23 mouse cellular contexts compared by ENCODE assay signal in genomic region chr11:32285031-32285775, GRCm38 (mm10). TPM values are rescaled to one million over a fixed set of nuclear protein-coding genes. Genes with fewer than 3 reads are reported as not detected.
DNase-seq lines count a peak whose midpoint lies in the region; ATAC-seq and TF ChIP-seq lines count a peak whose summit lies in the region.
"Had no signal": no experiment of that assay in that cellular context is flagged by ENCODE, and none has a peak within 500 bp of the region (broad histone marks: within the 10 kb centered on the region; RNA-seq: fewer than 3 reads in every experiment).

No protein-coding gene starts in this region.

- 65% methylated on average over 7 of the region's 7 CpGs for WGBS in heart, embryonic 10.5 days
- WGBS in stomach, embryonic 14.5 days, result 72% methylated on average over 7 of the region's 7 CpGs
- 81% methylated on average over 7 of the region's 7 CpGs for WGBS in stomach, postnatal 0 days
- 58% methylated on average over 7 of the region's 7 CpGs for WGBS in liver, postnatal 0 days (ENCODE audit: insufficient replicate concordance)

- H3K9me3 ChIP-seq in heart, embryonic 10.5 days, result no peaks in the 10 kb centered on the region
- no peaks in the 10 kb centered on the region for H3K9me3 ChIP-seq in stomach, embryonic 14.5 days (ENCODE audit: control insufficient read depth, low read depth, low read length)
- H3K9me3 ChIP-seq in stomach, postnatal 0 days (ENCODE audit: control insufficient read depth, low read length), result no peaks in the 10 kb centered on the region
- no peaks in the 10 kb centered on the region for H3K9me3 ChIP-seq in liver, postnatal 0 days (ENCODE audit: low read length)
- H3K9me3 ChIP-seq: forebrain, embryonic 15.5 days; hindbrain, embryonic 15.5 days; neural tube, embryonic 13.5 days had no signal

- TF ChIP-seq CTCF in stomach, postnatal 0 days (IDR thresholded peaks at IDR 0.05; ENCODE audit: low read depth), result no peak
- TF ChIP-seq CTCF in liver, postnatal 0 days (IDR thresholded peaks at IDR 0.05; ENCODE audit: low read depth), result no peak

- ATAC-seq in stomach, embryonic 14.5 days (ENCODE audit: insufficient number of reproducible peaks, insufficient read depth, low FRiP score, low read depth), result peak; percentile 59; the same call in 1 of the 2 replicates
- no peak for ATAC-seq in stomach, postnatal 0 days (ENCODE audit: low FRiP score, low TSS enrichment)
- ATAC-seq in liver, postnatal 0 days, result peak; percentile 56

- H3K4me1 ChIP-seq in heart, embryonic 10.5 days, result no peaks in the 10 kb centered on the region
- no peaks in the 10 kb centered on the region for H3K4me1 ChIP-seq in stomach, embryonic 14.5 days (ENCODE audit: control insufficient read depth, insufficient read depth, low read length)
- no peaks in the 10 kb centered on the region for H3K4me1 ChIP-seq in stomach, postnatal 0 days (replicated peaks; ENCODE audit: control insufficient read depth, insufficient read depth)
- H3K4me1 ChIP-seq in liver, postnatal 0 days (ENCODE audit: insufficient read depth), result peaks cover 15% of the 10 kb centered on the region
- H3K4me1 ChIP-seq: forebrain, embryonic 15.5 days; hindbrain, embryonic 15.5 days; neural tube, embryonic 13.5 days had no signal

- H3K9ac ChIP-seq in stomach, embryonic 14.5 days (replicated peaks; ENCODE audit: low read depth, low read length), result no peak overlapping the region
- H3K9ac ChIP-seq in stomach, postnatal 0 days (ENCODE audit: low read length), result no peak overlapping the region
- peak overlapping the region; percentile 50 for H3K9ac ChIP-seq in liver, postnatal 0 days (replicated peaks)
- H3K9ac ChIP-seq: forebrain, embryonic 15.5 days; hindbrain, embryonic 15.5 days; neural tube, embryonic 13.5 days had no signal

- DNase-seq in heart, embryonic 10.5 days (ENCODE audit: low spot score), result peak; percentile 68
- DNase-seq in heart, adult 8-10 months (ENCODE audit: low spot score), result no peak
- DNase-seq in stomach, postnatal 0 days (ENCODE audit: low spot score), result no peak
- peak; percentile 52 for DNase-seq in liver, postnatal 0 days
- no peak for DNase-seq in layer of hippocampus, postnatal 25 days (ENCODE audit: extremely low spot score in 1 of 2, low spot score in 1 of 2)
- DNase-seq in yolk sac, embryonic 10.5 days (ENCODE audit: low spot score), result no peak
- no peak for DNase-seq in lung, postnatal 36 days
- DNase-seq: adrenal gland, postnatal 14 days; cerebellum, adult 9-11 months; kidney, adult 8-10 months; right cerebral cortex, postnatal 4 days; thymus, adult 18-20 months had no signal

- peaks cover 47% of the 10 kb centered on the region for H3K27me3 ChIP-seq in heart, embryonic 10.5 days (ENCODE audit: insufficient read depth, poor library complexity, severe bottlenecking)
- no peaks in the 10 kb centered on the region for H3K27me3 ChIP-seq in stomach, embryonic 14.5 days (ENCODE audit: control insufficient read depth, insufficient read depth, low read length)
- no peaks in the 10 kb centered on the region for H3K27me3 ChIP-seq in stomach, postnatal 0 days (ENCODE audit: control insufficient read depth, insufficient read depth, low read length)
- 0 out of 2 replicates have a peak, but pooled peaks cover 3% of the 10 kb centered on the region for H3K27me3 ChIP-seq in liver, postnatal 0 days (ENCODE audit: insufficient read depth, low read length)
- H3K27me3 ChIP-seq: forebrain, embryonic 15.5 days had no signal

- no peak overlapping the region for H3K4me2 ChIP-seq in stomach, embryonic 14.5 days (replicated peaks; ENCODE audit: low read depth, low read length)
- H3K4me2 ChIP-seq in stomach, postnatal 0 days (replicated peaks; ENCODE audit: low read depth), result no peak overlapping the region
- peak overlapping the region; percentile 13; the same call in 1 of the 2 replicates for H3K4me2 ChIP-seq in liver, postnatal 0 days (ENCODE audit: low read depth, low read length)
- H3K4me2 ChIP-seq: forebrain, embryonic 15.5 days; hindbrain, embryonic 15.5 days; neural tube, embryonic 13.5 days had no signal

- no peak for TF ChIP-seq EP300 in stomach, postnatal 0 days (optimal IDR thresholded peaks at IDR 0.05)
- TF ChIP-seq EP300 in liver, postnatal 0 days (IDR thresholded peaks at IDR 0.05; ENCODE audit: low read depth), result peak; percentile 31

- no peak overlapping the region for H3K27ac ChIP-seq in heart, embryonic 10.5 days
- H3K27ac ChIP-seq in stomach, embryonic 14.5 days (ENCODE audit: low read length), result no peak overlapping the region
- no peak overlapping the region for H3K27ac ChIP-seq in stomach, postnatal 0 days (replicated peaks)
- H3K27ac ChIP-seq in liver, postnatal 0 days (ENCODE audit: low read depth), result peak overlapping the region; percentile 85
- H3K27ac ChIP-seq: forebrain, embryonic 15.5 days; hindbrain, embryonic 15.5 days; neural tube, embryonic 13.5 days had no signal

- H3K36me3 ChIP-seq in heart, embryonic 10.5 days, result no peaks in the 10 kb centered on the region
- H3K36me3 ChIP-seq in stomach, embryonic 14.5 days (ENCODE audit: control insufficient read depth, insufficient read depth, low read length), result no peaks in the 10 kb centered on the region
- H3K36me3 ChIP-seq in stomach, postnatal 0 days (ENCODE audit: control insufficient read depth, insufficient read depth, low read length), result no peaks in the 10 kb centered on the region
- H3K36me3 ChIP-seq in liver, postnatal 0 days (replicated peaks; ENCODE audit: insufficient read depth, low read length), result no peaks in the 10 kb centered on the region
- H3K36me3 ChIP-seq: forebrain, embryonic 15.5 days; hindbrain, embryonic 15.5 days; neural tube, embryonic 13.5 days had no signal

- H3K4me3 ChIP-seq in heart, embryonic 10.5 days, result no peak overlapping the region
- H3K4me3 ChIP-seq in stomach, embryonic 14.5 days (ENCODE audit: low read depth, low read length), result no peak overlapping the region
- H3K4me3 ChIP-seq in stomach, postnatal 0 days (ENCODE audit: low read depth, low read length), result no peak overlapping the region
- H3K4me3 ChIP-seq in liver, postnatal 0 days (ENCODE audit: low read depth, low read length), result peak overlapping the region; percentile 25
- H3K4me3 ChIP-seq: forebrain, embryonic 15.5 days; hindbrain, embryonic 15.5 days; neural tube, embryonic 13.5 days had no signal

RNA-seq across cellular contexts. Expression of gene Hbq1b, which starts 1.6 kb away (rescaled TPM):
- polyA plus RNA-seq in heart, embryonic 10.5 days (2016; fragmentation: Nextera tagmentation; extraction: Ambion mirVana), result 13.9 and 16.8 TPM in 2 replicates
- 1 to 10 TPM in 1 of 4 experiments, under 1 TPM in 1, not detected in 2; 0.52 to 1.6 TPM for total RNA-seq in heart, adult 8-10 months (2022)
- 0.71 TPM in 1 of 2 replicates, not detected in the other for polyA plus RNA-seq in stomach, embryonic 14.5 days (2014; fragmentation: Nextera tagmentation; extraction: Ambion mirVana)
- 0.18 TPM in 1 of 2 replicates, not detected in the other for polyA plus RNA-seq in stomach, postnatal 0 days (2015; fragmentation: Nextera tagmentation; extraction: Ambion mirVana)
- polyA plus RNA-seq in liver, postnatal 0 days (2015; fragmentation: Nextera tagmentation; extraction: Ambion mirVana), result 70.9 and 75.1 TPM in 2 replicates
- total RNA-seq in layer of hippocampus, postnatal 25 days (2021), result 1 to 10 TPM; 1.6 to 4.3 TPM
- total RNA-seq: CH12.LX; gastrocnemius, adult 8-10 months; megakaryocyte-erythroid progenitor cell, adult 5-6 weeks; monocyte, adult 5-6 weeks had no signal
- polyA plus RNA-seq: large intestine, adult 2 months had no signal

RNA-seq across cellular contexts. Expression of gene Hba-a1, which starts 1.9 kb away (rescaled TPM):
- polyA plus RNA-seq in heart, embryonic 10.5 days (2016; fragmentation: Nextera tagmentation; extraction: Ambion mirVana), result 4,954 and 6,566 TPM in 2 replicates
- over 10,000 TPM in 1 of 4 experiments, 1,000 to 10,000 TPM in 3; 1,679 to 11,117 (median 2,615) TPM for total RNA-seq in heart, adult 8-10 months (2022)
- 2,281 and 2,565 TPM in 2 replicates for polyA plus RNA-seq in stomach, embryonic 14.5 days (2014; fragmentation: Nextera tagmentation; extraction: Ambion mirVana)
- 317 and 411 TPM in 2 replicates for polyA plus RNA-seq in stomach, postnatal 0 days (2015; fragmentation: Nextera tagmentation; extraction: Ambion mirVana)
- polyA plus RNA-seq in liver, postnatal 0 days (2015; fragmentation: Nextera tagmentation; extraction: Ambion mirVana), result 32,136 and 32,798 TPM in 2 replicates
- 100 to 1,000 TPM; 552 to 580 TPM for total RNA-seq in layer of hippocampus, postnatal 25 days (2021)

RNA-seq across cellular contexts. Expression of gene Hba-x, which starts 9.0 kb away (rescaled TPM):
- 8,501 and 9,179 TPM in 2 replicates for polyA plus RNA-seq in heart, embryonic 10.5 days (2016; fragmentation: Nextera tagmentation; extraction: Ambion mirVana)
- total RNA-seq in heart, adult 8-10 months (2022), result not detected
- polyA plus RNA-seq in stomach, embryonic 14.5 days (2014; fragmentation: Nextera tagmentation; extraction: Ambion mirVana), result 93.0 and 133 TPM in 2 replicates
- 0.18 TPM in 1 of 2 replicates, not detected in the other for polyA plus RNA-seq in stomach, postnatal 0 days (2015; fragmentation: Nextera tagmentation; extraction: Ambion mirVana)
- polyA plus RNA-seq in liver, postnatal 0 days (2015; fragmentation: Nextera tagmentation; extraction: Ambion mirVana), result 5.6 and 6.3 TPM in 2 replicates
- not detected for total RNA-seq in layer of hippocampus, postnatal 25 days (2021)
- total RNA-seq: adrenal gland, postnatal 14 days; CH12.LX; gastrocnemius, adult 8-10 months; left cerebral cortex, adult 18-20 months; megakaryocyte-erythroid progenitor cell, adult 5-6 weeks; monocyte, adult 5-6 weeks had no signal
- polyA plus RNA-seq: large intestine, adult 2 months had no signal

RNA-seq across cellular contexts. Expression of gene Hba-a2, which starts 11.1 kb away (rescaled TPM):
- polyA plus RNA-seq in heart, embryonic 10.5 days (2016; fragmentation: Nextera tagmentation; extraction: Ambion mirVana), result 9,075 and 12,184 TPM in 2 replicates
- 1,000 to 10,000 TPM; 1,411 to 8,978 (median 2,103) TPM for total RNA-seq in heart, adult 8-10 months (2022)
- polyA plus RNA-seq in stomach, embryonic 14.5 days (2014; fragmentation: Nextera tagmentation; extraction: Ambion mirVana), result 6,035 and 6,415 TPM in 2 replicates
- polyA plus RNA-seq in stomach, postnatal 0 days (2015; fragmentation: Nextera tagmentation; extraction: Ambion mirVana), result 728 and 926 TPM in 2 replicates
- polyA plus RNA-seq in liver, postnatal 0 days (2015; fragmentation: Nextera tagmentation; extraction: Ambion mirVana), result 64,656 and 66,091 TPM in 2 replicates
- total RNA-seq in layer of hippocampus, postnatal 25 days (2021), result 100 to 1,000 TPM; 469 to 517 TPM

RNA-seq across cellular contexts. Expression of gene Hbq1a, which starts 14.7 kb away (rescaled TPM):
- polyA plus RNA-seq in heart, embryonic 10.5 days (2016; fragmentation: Nextera tagmentation; extraction: Ambion mirVana), result not detected in 2 replicates
- under 1 TPM in 1 of 4 experiments, not detected in 3; 0.83 TPM for total RNA-seq in heart, adult 8-10 months (2022)
- 1.0 TPM in 1 of 2 replicates, not detected in the other for polyA plus RNA-seq in stomach, embryonic 14.5 days (2014; fragmentation: Nextera tagmentation; extraction: Ambion mirVana)
- polyA plus RNA-seq in stomach, postnatal 0 days (2015; fragmentation: Nextera tagmentation; extraction: Ambion mirVana), result not detected in 2 replicates
- polyA plus RNA-seq in liver, postnatal 0 days (2015; fragmentation: Nextera tagmentation; extraction: Ambion mirVana), result 3.0 and 4.4 TPM in 2 replicates
- total RNA-seq in layer of hippocampus, postnatal 25 days (2021), result 1 to 10 TPM in 1 of 2 experiments, not detected in 1; 1.1 TPM
- total RNA-seq: CH12.LX; gastrocnemius, adult 8-10 months; megakaryocyte-erythroid progenitor cell, adult 5-6 weeks; monocyte, adult 5-6 weeks had no signal
- polyA plus RNA-seq: large intestine, adult 2 months; limb, embryonic 11.5 days had no signal

Comparison
In these comparisons a context has a peak if more than half of its experiments do, and no peak if none do; other contexts are left out.
1. DNase-seq: peak in heart, embryonic 10.5 days (single experiment) and liver, postnatal 0 days (single experiment); none in heart, adult 8-10 months (single experiment), stomach, postnatal 0 days (single experiment), layer of hippocampus, postnatal 25 days (0 of 2), yolk sac, embryonic 10.5 days (single experiment) and lung, postnatal 36 days (single experiment).
2. RNA of gene Hba-x, which starts 9.0 kb away (polyA plus RNA-seq): 8,501 to 9,179 TPM in heart, embryonic 10.5 days; 93.0 to 133 TPM in stomach, embryonic 14.5 days, 5.6 to 6.3 TPM in liver, postnatal 0 days and 0.18 TPM in stomach, postnatal 0 days; every median in the first group is over 10 times any median in the second.